Mouse (Mus musculus) bone marrow macrophage, adult 2 months (primary cell): ENCODE measurements around the gene Naa40. TPM values are rescaled to one million over a fixed set of nuclear protein-coding genes. Genes with fewer than 3 reads are reported as not detected.

ENCODE experiments used
- H3K27ac ChIP-seq: 2 replicates; pipeline ENCODE4 v1.5.1; 2012; ENCODE audit warnings: low read depth, low read length; ENCODE audit not compliant: insufficient read depth
- H3K4me1 ChIP-seq: 2 replicates; pipeline ENCODE4 v1.6.1; 2012; ENCODE audit warnings: low read length; ENCODE audit not compliant: control insufficient read depth, insufficient read depth
- H3K4me3 ChIP-seq: 2 replicates; pipeline ENCODE4 v1.5.1; 2012; ENCODE audit warnings: mild to moderate bottlenecking, low read length, moderate library complexity; ENCODE audit not compliant: insufficient read depth
- CTCF ChIP-seq: IDR thresholded peaks from 2 replicates; pipeline ENCODE4 v1.5.1; 2012; ENCODE audit warnings: low read depth, mild to moderate bottlenecking, low read length, moderate library complexity
- POLR2A ChIP-seq: IDR thresholded peaks from 2 replicates; pipeline ENCODE4 v1.6.1; 2012; ENCODE audit warnings: mild to moderate bottlenecking, low read depth, low read length, borderline replicate concordance
- polyA plus RNA-seq: library from polyadenylated mRNA; stranded (reverse); fragments of >200 nt; gene quantifications from 2 replicates; pipeline ENCODE4 v1.2.4, GENCODE M21; 2012; ENCODE audit not compliant: missing spikeins, insufficient read depth, insufficient read length

The Naa40 gene
- polyA plus RNA-seq, 1 experiment = 27.4 TPM

- Histone ChIP-seq H3K27ac (no peak overlapping the region), H3K4me1 (no peaks in the 10 kb centered on the region)
- no peak for TF ChIP-seq CTCF
- TF ChIP-seq POLR2A = no peak
Measured at GRCm38 (mm10) chr19:7185059-7185458, 55.9 kb downstream of the Naa40 start.

GRCm38 (mm10) chr19:7183419-7183818 is 57.6 kb downstream of the Naa40 start:
- no peaks in the 10 kb centered on the region for H3K4me1 ChIP-seq
- H3K4me3 ChIP-seq = no peak overlapping the region
- no peak overlapping the region for H3K27ac ChIP-seq
- TF ChIP-seq POLR2A (no peak), CTCF (no peak)

More at GRCm38 (mm10) chr19:7185059-7185458, 55.9 kb downstream of the Naa40 start:
- no peak overlapping the region for H3K4me3 ChIP-seq

GRCm38 (mm10) chr19:7182273-7182949 is 58.6 kb downstream of the Naa40 start:
- no peak for TF ChIP-seq CTCF
- no peak for TF ChIP-seq POLR2A
- no peaks in the 10 kb centered on the region for H3K4me1 ChIP-seq
- no peak overlapping the region for H3K4me3 ChIP-seq
- no peak overlapping the region for H3K27ac ChIP-seq

- TF ChIP-seq POLR2A (no peak), CTCF (no peak)
- no peak overlapping the region for H3K27ac ChIP-seq
- no peak overlapping the region for H3K4me3 ChIP-seq
- H3K4me1 ChIP-seq = no peaks in the 10 kb centered on the region
Measured at GRCm38 (mm10) chr19:7181496-7181895, 59.5 kb downstream of the Naa40 start.

GRCm38 (mm10) chr19:7180756-7181405 is 60.1 kb downstream of the Naa40 start:
- TF ChIP-seq POLR2A = no peak
- no peak for TF ChIP-seq CTCF
- no peak overlapping the region for H3K4me3 ChIP-seq
- H3K4me1 ChIP-seq = no peaks in the 10 kb centered on the region
- no peak overlapping the region for H3K27ac ChIP-seq

GRCm38 (mm10) chr19:7178841-7179452 is 62.0 kb downstream of the Naa40 start:
- H3K4me3 ChIP-seq = no peak overlapping the region
- TF ChIP-seq CTCF = no peak
- no peak for TF ChIP-seq POLR2A

GRCm38 (mm10) chr19:7177804-7178511 is 63.0 kb downstream of the Naa40 start:
- TF ChIP-seq CTCF (no peak), POLR2A (no peak)
- H3K27ac ChIP-seq = no peak overlapping the region

More at GRCm38 (mm10) chr19:7178841-7179452, 62.0 kb downstream of the Naa40 start:
- H3K4me1 ChIP-seq = no peaks in the 10 kb centered on the region
- no peak overlapping the region for H3K27ac ChIP-seq

GRCm38 (mm10) chr19:7176041-7176696 is 64.8 kb downstream of the Naa40 start:
- Histone ChIP-seq H3K4me1 (no peaks in the 10 kb centered on the region), H3K27ac (no peak overlapping the region), H3K4me3 (no peak overlapping the region)
- TF ChIP-seq CTCF (no peak), POLR2A (no peak)

More at GRCm38 (mm10) chr19:7177804-7178511, 63.0 kb downstream of the Naa40 start:
- Histone ChIP-seq H3K4me3 (no peak overlapping the region), H3K4me1 (no peaks in the 10 kb centered on the region)

Other genes starting within 250 kb of the Naa40 start
- gene Dnajc4, start 248.6 kb downstream of the Naa40 start, polyA plus RNA-seq = 26.8 and 32.2 TPM in 2 replicates
- 9.6 and 11.1 TPM in 2 replicates for gene Nudt22, start 245.1 kb downstream of the Naa40 start, polyA plus RNA-seq
- 1.7 and 2.5 TPM in 2 replicates for gene Trpt1, start 245.1 kb downstream of the Naa40 start, polyA plus RNA-seq
- 179 and 190 TPM in 2 replicates for gene Fermt3, start 221.7 kb downstream of the Naa40 start, polyA plus RNA-seq
- gene Stip1, start 201.2 kb downstream of the Naa40 start, polyA plus RNA-seq = 54.7 and 56.2 TPM in 2 replicates
- 14.9 and 18.3 TPM in 2 replicates for gene Macrod1, start 184.4 kb downstream of the Naa40 start, polyA plus RNA-seq
- not detected in 2 replicates for gene Flrt1, start 135.5 kb downstream of the Naa40 start, polyA plus RNA-seq
- gene Otub1, start 34.9 kb downstream of the Naa40 start, polyA plus RNA-seq = 88.1 and 91.4 TPM in 2 replicates
- 562 and 638 TPM in 2 replicates for gene Cox8a, start 23.6 kb downstream of the Naa40 start, polyA plus RNA-seq
- gene Rcor2, start 26.1 kb upstream of the Naa40 start, polyA plus RNA-seq = 0.53 and 1.5 TPM in 2 replicates
- 57.8 and 69.2 TPM in 2 replicates for gene Mark2, start 100.7 kb upstream of the Naa40 start, polyA plus RNA-seq
- 19.0 and 19.7 TPM in 2 replicates for gene Spindoc, start 141.8 kb upstream of the Naa40 start, polyA plus RNA-seq
- 1.6 and 1.7 TPM in 2 replicates for gene 2700081O15Rik, start 176.4 kb upstream of the Naa40 start, polyA plus RNA-seq
- gene Rtn3, start 242.1 kb upstream of the Naa40 start, polyA plus RNA-seq = 264 and 281 TPM in 2 replicates